ENCODE assay signal across 26 mouse cellular contexts in the genomic region with DNA sequence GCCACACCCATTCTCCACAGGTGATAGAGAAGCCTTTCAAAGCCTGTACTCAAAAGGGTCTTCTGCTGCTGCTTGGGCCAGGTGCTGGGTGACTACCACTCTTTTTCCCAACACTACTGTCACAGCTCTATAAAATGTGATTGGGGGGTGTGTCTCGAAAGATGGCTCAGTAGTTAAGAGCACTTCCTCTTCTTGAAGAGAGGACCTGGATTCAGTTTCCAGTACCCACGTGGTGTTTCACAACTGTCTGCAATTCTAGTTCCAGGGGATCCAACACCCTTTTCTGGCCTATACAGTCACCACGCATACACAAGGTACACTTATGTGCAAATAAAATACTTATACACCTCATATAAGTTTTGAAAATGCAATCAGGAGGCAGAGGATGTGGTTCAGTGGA. TPM values are rescaled to one million over a fixed set of nuclear protein-coding genes. Genes with fewer than 3 reads are reported as not detected.
DNase-seq lines count a peak whose midpoint lies in the region; ATAC-seq and TF ChIP-seq lines count a peak whose summit lies in the region.
"Had no signal": no experiment of that assay in that cellular context is flagged by ENCODE, and none has a peak within 500 bp of the region (broad histone marks: within the 10 kb centered on the region; RNA-seq: fewer than 3 reads in every experiment).

No protein-coding gene starts in this region.

- H3K9ac ChIP-seq in CH12.LX (ENCODE audit: insufficient read depth, low read depth) = no peak overlapping the region
- H3K9ac ChIP-seq: embryonic facial prominence, embryonic 12.5 days; embryonic facial prominence, embryonic 15.5 days; forebrain, embryonic 12.5 days; forebrain, embryonic 15.5 days; heart, embryonic 13.5 days; hindbrain, embryonic 13.5 days had no signal

- no peak for TF ChIP-seq EP300 in CH12.LX (IDR thresholded peaks at IDR 0.05; ENCODE audit: low read length)

- peak; percentile 82 for ATAC-seq in megakaryocyte, adult 5-6 weeks (ENCODE audit: poor library complexity, severe bottlenecking)
- ATAC-seq in cerebellum, adult (ENCODE audit: insufficient number of reproducible peaks, low FRiP score, low TSS enrichment) = no peak
- ATAC-seq: forebrain, embryonic 15.5 days; hindbrain, embryonic 16.5 days; inflammation-experienced regulatory T-cells, adult 6 months; Patski had no signal

- no peak overlapping the region for H3K4me2 ChIP-seq in CH12.LX (ENCODE audit: insufficient read depth, low read depth, poor library complexity, severe bottlenecking)
- H3K4me2 ChIP-seq: embryonic facial prominence, embryonic 12.5 days; embryonic facial prominence, embryonic 15.5 days; forebrain, embryonic 12.5 days; forebrain, embryonic 15.5 days; heart, embryonic 13.5 days; hindbrain, embryonic 13.5 days had no signal

- no peak for TF ChIP-seq RAD21 in CH12.LX (IDR thresholded peaks at IDR 0.05; ENCODE audit: low read depth, low read length)

- H3K27ac ChIP-seq in CH12.LX (ENCODE audit: insufficient read depth, low read depth) = no peak overlapping the region
- H3K27ac ChIP-seq: embryonic facial prominence, embryonic 12.5 days; embryonic facial prominence, embryonic 15.5 days; forebrain, embryonic 12.5 days; forebrain, embryonic 15.5 days; heart, adult 2 months; heart, embryonic 10.5 days; heart, embryonic 13.5 days; hindbrain, embryonic 10.5 days; hindbrain, embryonic 13.5 days had no signal

- H3K79me2 ChIP-seq in CH12.LX (replicated peaks; ENCODE audit: control insufficient read depth, extremely low read depth, insufficient read depth, poor library complexity, severe bottlenecking) = no peaks in the 10 kb centered on the region

- dilution Hi-C loops in CH12.LX (cut with MboI; ENCODE audit: extremely low pct_ligation_motif_present, extremely low pct_unique_long_range_greater_than_20kb, low sequenced_read_pairs) = no loop called here

- intact Hi-C loops in heart, postnatal 14 days (cut with DNase I) = no loop called here

- H3K36me3 ChIP-seq in CH12.LX (replicated peaks in 1 of 2; ENCODE audit: control insufficient read depth in 1 of 2, insufficient read depth in 1 of 2, low read length in 1 of 2) = peaks cover 0 to 3% of the 10 kb centered on the region in 2 experiments
- H3K36me3 ChIP-seq: embryonic facial prominence, embryonic 12.5 days; embryonic facial prominence, embryonic 15.5 days; forebrain, embryonic 12.5 days; forebrain, embryonic 15.5 days; heart, embryonic 10.5 days; heart, embryonic 13.5 days; hindbrain, embryonic 10.5 days; hindbrain, embryonic 13.5 days had no signal

- no peak for TF ChIP-seq POLR2A in CH12.LX (IDR thresholded peaks at IDR 0.05; ENCODE audit: low read depth, low read length)
- no peak for TF ChIP-seq POLR2A in lung, adult 2 months (IDR thresholded peaks at IDR 0.05; ENCODE audit: borderline replicate concordance, extremely low read depth, low read depth, low read length)

- no peak overlapping the region for H3K4me3 ChIP-seq in CH12.LX (replicated peaks in 1 of 3; ENCODE audit: low read depth in 2 of 3, low read length in 2 of 3, poor library complexity in 1 of 3)
- no peak overlapping the region for H3K4me3 ChIP-seq in lung, adult 2 months (replicated peaks; ENCODE audit: extremely low read depth, low read depth, low read length)
- H3K4me3 ChIP-seq: embryonic facial prominence, embryonic 12.5 days; embryonic facial prominence, embryonic 15.5 days; forebrain, embryonic 12.5 days; forebrain, embryonic 15.5 days; heart, adult 2 months; heart, embryonic 10.5 days; heart, embryonic 13.5 days; hindbrain, embryonic 10.5 days; hindbrain, embryonic 13.5 days had no signal

- DNase-seq in 416B (ENCODE audit: low read depth) = peak; percentile 77
- peak; percentile 49 for DNase-seq in CH12.LX (ENCODE audit: extremely low read depth)
- DNase-seq in MEL-GATA-1-ER (ENCODE audit: extremely low read depth, low read depth) = peak; percentile 62
- no peak for DNase-seq in lung, adult 2 months
- DNase-seq in heart, postnatal 14 days = no peak
- DNase-seq in right cerebral cortex, postnatal 4 days = no peak
- DNase-seq: adrenal gland, postnatal 14 days; cerebellum, adult 18-20 months; cerebellum, adult 9-10 months; cerebellum, postnatal 14 days; gastrocnemius, postnatal 25 days; heart, adult 2 months; kidney, adult 18-20 months had no signal

- in situ Hi-C loops in CH12.LX (cut with MboI; ENCODE audit: low pct_ligation_motif_present, low pct_unique_long_range_greater_than_20kb, low sequenced_read_pairs) = no loop called here

- WGBS in lung, adult 2 months = 52% methylated on average over 3 of the region's 3 CpGs

- peaks cover 11 to 45% of the 10 kb centered on the region in 2 experiments for H3K4me1 ChIP-seq in CH12.LX (ENCODE audit: control insufficient read depth in 1 of 2, insufficient read depth in 2 of 2)
- no peaks in the 10 kb centered on the region for H3K4me1 ChIP-seq in lung, adult 2 months (ENCODE audit: control insufficient read depth, insufficient read depth, low read length)
- H3K4me1 ChIP-seq: embryonic facial prominence, embryonic 12.5 days; embryonic facial prominence, embryonic 15.5 days; forebrain, embryonic 12.5 days; forebrain, embryonic 15.5 days; heart, embryonic 10.5 days; heart, embryonic 13.5 days; hindbrain, embryonic 13.5 days had no signal

- no peaks in the 10 kb centered on the region for H3K9me3 ChIP-seq in CH12.LX (replicated peaks; ENCODE audit: low read length)
- H3K9me3 ChIP-seq: embryonic facial prominence, embryonic 12.5 days; embryonic facial prominence, embryonic 15.5 days; forebrain, embryonic 12.5 days; forebrain, embryonic 15.5 days; heart, embryonic 10.5 days; heart, embryonic 13.5 days; hindbrain, embryonic 10.5 days; hindbrain, embryonic 13.5 days had no signal

- TF ChIP-seq CTCF in CH12.LX (conservative IDR thresholded peaks at IDR 0.05 in 1 of 2, IDR thresholded peaks at IDR 0.05 in 1 of 2; ENCODE audit: low read depth in 2 of 2, low read length in 2 of 2) = no peak
- no peak for TF ChIP-seq CTCF in lung, adult 2 months (IDR thresholded peaks at IDR 0.05; ENCODE audit: insufficient read depth, low read length)

- H3K27me3 ChIP-seq in CH12.LX (replicated peaks) = no peaks in the 10 kb centered on the region
- H3K27me3 ChIP-seq: embryonic facial prominence, embryonic 12.5 days; embryonic facial prominence, embryonic 15.5 days; forebrain, embryonic 12.5 days; forebrain, embryonic 15.5 days; heart, embryonic 13.5 days; hindbrain, embryonic 13.5 days; Patski had no signal

TF ChIP-seq in CH12.LX, 34 proteins besides CTCF, POLR2A, EP300 and RAD21:
- TF ChIP-seq MYC (IDR thresholded peaks at IDR 0.05; ENCODE audit: low read depth, low read length) (peak; percentile 60; the same call in 1 of the 2 replicates), MAX (IDR thresholded peaks at IDR 0.05; ENCODE audit: low read length) (peak; percentile 41; the same call in 1 of the 2 replicates), MXI1 (IDR thresholded peaks at IDR 0.05; ENCODE audit: low read depth, low read length) (peak; percentile 63; the same call in 1 of the 2 replicates), SIN3A (IDR thresholded peaks at IDR 0.05; ENCODE audit: low read length) (no peak), MAZ (IDR thresholded peaks at IDR 0.05; ENCODE audit: low read depth, low read length) (no peak)

RNA-seq across cellular contexts. Expression of a gene that starts 13.5 kb away (rescaled TPM):
- total RNA-seq in CH12.LX (2012; rRNA removed) = 5.2 and 5.6 TPM in 2 replicates
- total RNA-seq in CH12.LX (2014; rRNA removed) = 0.81 and 1.4 TPM in 2 replicates
- 11.8 and 13.0 TPM in 2 replicates for polyA plus RNA-seq in CH12.LX (2012; ENCODE audit: insufficient read length, low read depth)
- 0.11 TPM in 1 of 2 replicates, not detected in the other for total RNA-seq in megakaryocyte, adult 5-6 weeks (2015)
- total RNA-seq in megakaryocyte, adult 5-6 weeks (2017) = 0.51 and 0.61 TPM in 2 replicates
- polyA plus RNA-seq in lung, adult 2 months (2012; rRNA removed) = 5.0 and 6.1 TPM in 2 replicates
- total RNA-seq in heart, postnatal 14 days (2021) = 1 to 10 TPM; 1.2 to 1.4 TPM

RNA-seq across cellular contexts. Expression of a gene that starts 47.0 kb away (rescaled TPM):
- total RNA-seq in CH12.LX (2012; rRNA removed) (18.9 and 21.0 TPM in 2 replicates), CH12.LX (2014; rRNA removed) (12.8 and 16.8 TPM in 2 replicates)
- 16.1 and 17.4 TPM in 2 replicates for polyA plus RNA-seq in CH12.LX (2012; ENCODE audit: insufficient read length, low read depth)
- 90.6 and 94.3 TPM in 2 replicates for total RNA-seq in megakaryocyte, adult 5-6 weeks (2015)
- total RNA-seq in megakaryocyte, adult 5-6 weeks (2017) = 53.1 and 63.6 TPM in 2 replicates
- 27.0 and 39.9 TPM in 2 replicates for polyA plus RNA-seq in lung, adult 2 months (2012; rRNA removed)
- 100 to 1,000 TPM; 105 to 111 TPM for total RNA-seq in heart, postnatal 14 days (2021)

Comparison
In these comparisons a context has a peak if more than half of its experiments do, and no peak if none do; other contexts are left out.
1. DNase-seq: peak in 416B (single experiment), CH12.LX (single experiment) and MEL-GATA-1-ER (single experiment); none in lung, adult 2 months (single experiment), heart, postnatal 14 days (0 of 2) and right cerebral cortex, postnatal 4 days (single experiment).